Mouse (Mus musculus) thymus, postnatal 10 days (tissue): ENCODE results near the gene Cpa2.

Experiments
- DNase-seq, 2 experiments: peaks; one replicate each; pipeline ENCODE4 v3.0.0; 2021; ENCODE audit warnings: low spot score in 2 of 2

The Cpa2 gene

DNA sequence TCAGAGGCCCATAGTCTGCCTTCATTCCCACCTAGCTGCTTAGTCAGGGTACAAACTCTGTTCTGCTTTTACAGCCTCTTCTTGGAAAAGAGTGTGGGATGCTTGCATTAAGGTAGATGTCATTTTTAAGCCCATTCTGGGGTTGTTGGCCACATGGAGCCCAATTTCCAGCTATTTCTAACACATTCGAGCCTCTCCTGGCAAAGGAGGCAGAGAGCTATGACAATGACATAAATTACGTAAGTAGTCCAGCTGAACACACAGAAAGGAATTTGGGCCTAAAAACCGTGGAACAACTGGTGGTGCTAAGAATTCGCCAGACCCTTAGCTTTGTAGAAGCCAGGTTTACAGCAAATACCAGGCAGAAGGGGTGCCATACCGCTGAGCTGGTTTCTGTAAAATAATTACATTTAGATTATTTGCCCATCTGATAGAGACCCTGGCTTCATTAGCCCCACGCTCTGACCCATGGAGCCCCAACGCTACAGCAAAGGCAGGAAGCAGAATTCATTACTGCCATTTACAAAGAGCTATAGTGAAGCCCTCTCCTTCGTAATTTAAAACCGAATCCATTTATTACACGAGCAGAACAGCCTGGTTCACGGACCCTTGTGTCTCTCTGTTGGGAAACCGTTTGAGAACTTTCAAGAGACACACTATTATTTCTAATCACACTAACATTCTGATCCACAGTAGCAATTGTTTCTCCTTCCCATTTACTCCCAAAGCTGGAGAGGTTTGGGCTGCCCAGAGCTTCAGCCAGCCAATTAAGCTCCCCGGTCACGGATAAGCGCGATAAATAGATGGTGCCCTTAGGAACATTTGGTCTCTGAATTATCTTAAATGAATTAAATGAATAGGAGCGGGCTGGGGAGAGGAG lies 38.8 kb downstream of the Cpa2 start:
- DNase-seq = no peak

GRCm38 (mm10) chr6:30580841-30581176 lies 39.4 kb downstream of the Cpa2 start:
- DNase-seq = no peak

DNA sequence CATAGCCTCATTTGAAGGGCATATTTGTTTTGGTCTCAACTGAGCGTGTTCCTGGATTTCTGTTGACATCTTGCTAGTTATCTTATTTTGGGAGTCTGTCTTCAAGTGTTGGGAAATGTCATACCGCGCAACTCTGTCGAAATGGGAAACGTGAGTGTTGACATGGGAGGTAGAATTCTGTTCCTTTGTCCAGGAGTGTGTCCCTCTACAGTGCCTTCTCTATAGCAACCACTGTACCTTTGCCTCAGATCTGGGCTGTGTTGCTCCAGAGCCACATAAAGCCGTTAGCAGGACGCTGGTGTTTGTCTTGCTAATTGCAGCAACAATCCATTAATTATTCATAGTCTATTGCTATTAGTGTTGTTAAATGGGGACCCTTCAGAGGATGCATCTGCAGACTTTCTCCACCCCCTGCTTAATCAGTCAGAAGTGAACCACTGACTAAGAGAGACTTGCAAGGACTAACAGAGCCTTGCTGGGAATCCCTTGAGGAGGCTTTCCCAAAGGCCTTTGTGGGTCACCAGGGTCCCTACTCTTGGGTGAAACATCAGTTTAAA lies 45.6 kb downstream of the Cpa2 start:
- DNase-seq = no peak

- no peak for DNase-seq
These were observed 48.4 kb downstream of the Cpa2 start for GRCm38 (mm10) chr6:30589819-30590218.

GRCm38 (mm10) chr6:30591851-30592404 lies 50.5 kb downstream of the Cpa2 start:
- no peak for DNase-seq

GRCm38 (mm10) chr6:30592417-30592974 lies 51.1 kb downstream of the Cpa2 start:
- no peak for DNase-seq

- no peak for DNase-seq
These were observed 53.0 kb downstream of the Cpa2 start for GRCm38 (mm10) chr6:30594364-30594763.

DNA sequence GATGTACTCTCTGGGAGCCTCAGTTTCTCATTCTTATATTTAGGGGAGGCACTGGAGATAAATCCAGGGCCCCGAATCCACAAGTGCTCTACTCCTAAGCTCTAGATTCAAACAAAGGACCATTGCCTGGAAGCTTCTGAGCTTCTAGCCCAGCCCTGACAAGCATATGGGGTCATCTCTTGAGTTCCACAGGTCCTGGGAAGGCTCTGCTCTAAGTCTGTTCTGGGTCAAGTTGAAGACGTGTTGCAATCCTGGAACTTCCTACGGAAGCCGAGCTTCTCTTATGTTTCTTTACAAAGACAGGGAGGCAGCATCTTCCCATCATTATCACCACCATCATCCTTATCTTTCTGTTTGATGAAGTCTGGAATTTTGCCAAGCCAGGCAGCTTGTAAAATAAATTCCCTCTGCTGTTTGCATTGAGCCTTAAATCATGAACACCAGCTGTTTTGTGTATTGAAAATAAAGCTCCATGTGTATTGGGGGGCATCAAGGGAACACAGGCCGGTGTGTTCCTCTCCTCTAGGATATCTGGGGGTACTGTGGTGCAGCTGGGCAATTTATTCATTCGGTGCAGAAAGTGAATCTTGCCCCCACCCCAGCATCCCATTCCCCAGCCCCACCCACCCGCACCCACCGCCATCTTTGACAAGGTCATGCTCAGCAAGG lies 55.0 kb downstream of the Cpa2 start:
- DNase-seq = no peak

DNA sequence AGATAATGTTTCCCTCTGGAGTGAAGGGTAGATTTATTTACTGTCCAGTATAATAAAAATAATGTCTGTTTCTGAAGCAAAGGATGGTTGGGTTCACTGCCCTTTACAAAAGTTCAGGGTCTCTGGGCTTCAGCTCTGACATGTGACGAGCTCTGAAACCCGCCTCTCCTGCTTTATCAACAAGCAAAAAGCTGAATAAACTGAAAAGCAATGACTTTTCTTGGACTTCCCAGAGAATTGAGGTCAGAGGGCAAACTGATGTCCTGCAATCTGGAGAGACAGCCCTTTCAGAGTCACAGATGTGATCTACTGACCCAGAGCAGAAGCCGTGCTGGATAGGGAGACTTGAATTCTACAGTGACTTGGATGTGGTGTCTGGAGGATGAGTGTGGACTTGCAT lies 58.7 kb downstream of the Cpa2 start:
- DNase-seq = no peak

GRCm38 (mm10) chr6:30600995-30601394 lies 59.6 kb downstream of the Cpa2 start:
- DNase-seq = no peak

DNA sequence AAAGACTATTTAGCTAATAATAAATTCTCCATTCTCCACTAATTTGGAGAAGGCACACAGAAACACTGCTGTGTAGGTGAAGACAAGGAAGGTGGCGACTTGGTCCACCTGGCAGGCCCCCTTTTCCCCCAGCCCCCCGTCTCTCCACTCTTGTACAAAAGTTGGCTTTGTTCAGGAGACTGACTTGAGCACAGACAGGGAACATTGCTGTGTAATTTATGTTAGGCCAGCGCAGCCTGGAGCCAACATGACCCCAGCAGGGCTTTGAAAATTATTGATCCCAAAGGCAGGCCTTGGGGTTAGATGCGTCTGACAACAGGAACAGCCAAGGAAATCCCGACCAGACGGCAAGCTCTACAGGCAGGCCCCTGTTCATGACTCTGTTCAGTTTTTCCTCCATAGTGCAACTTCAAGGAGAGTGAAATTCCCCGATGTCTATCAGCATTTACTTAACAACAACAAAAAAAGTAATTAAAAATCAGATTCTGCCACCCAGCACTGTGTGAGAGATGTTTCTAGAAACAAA lies 63.0 kb downstream of the Cpa2 start:
- DNase-seq = no peak

DNA sequence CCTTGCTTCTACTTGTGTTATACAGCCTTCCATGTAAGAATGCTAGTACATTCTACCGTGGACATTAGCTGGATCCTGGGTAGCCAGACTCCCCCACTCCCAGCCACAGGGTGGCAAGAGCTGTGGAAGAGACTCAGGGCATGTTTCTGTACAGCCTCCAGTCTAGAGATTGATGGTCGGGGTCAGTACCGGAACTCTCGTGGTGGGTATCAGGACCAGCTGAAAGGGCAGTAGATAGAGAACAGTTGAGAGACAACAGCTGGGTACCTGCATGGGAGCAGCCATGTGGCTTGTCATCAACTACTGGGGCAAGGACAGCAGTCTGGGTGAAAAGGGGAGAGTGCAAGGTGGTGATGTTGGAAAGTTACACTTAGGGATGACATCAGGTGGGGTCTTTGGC lies 63.7 kb downstream of the Cpa2 start:
- DNase-seq = no peak

DNA sequence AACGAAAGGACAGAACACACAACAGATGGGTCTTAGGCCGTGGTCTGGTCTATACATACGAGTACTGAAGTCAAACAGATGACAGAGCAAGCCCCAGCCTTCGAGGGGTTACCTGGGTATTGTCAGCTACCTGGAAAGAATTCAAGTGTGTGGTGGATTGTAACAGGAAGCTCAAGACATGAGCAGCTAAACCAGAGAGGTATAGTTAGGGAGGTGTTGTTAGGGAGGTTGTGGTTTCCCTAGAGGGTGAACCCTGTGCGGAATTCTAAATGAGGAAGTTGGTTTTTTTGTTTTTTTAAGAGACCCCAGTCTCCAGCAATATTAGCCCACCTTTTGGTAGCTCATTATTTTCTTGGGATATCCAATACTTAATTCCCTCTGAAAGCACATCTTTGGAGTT lies 64.3 kb downstream of the Cpa2 start:
- no peak for DNase-seq

DNA sequence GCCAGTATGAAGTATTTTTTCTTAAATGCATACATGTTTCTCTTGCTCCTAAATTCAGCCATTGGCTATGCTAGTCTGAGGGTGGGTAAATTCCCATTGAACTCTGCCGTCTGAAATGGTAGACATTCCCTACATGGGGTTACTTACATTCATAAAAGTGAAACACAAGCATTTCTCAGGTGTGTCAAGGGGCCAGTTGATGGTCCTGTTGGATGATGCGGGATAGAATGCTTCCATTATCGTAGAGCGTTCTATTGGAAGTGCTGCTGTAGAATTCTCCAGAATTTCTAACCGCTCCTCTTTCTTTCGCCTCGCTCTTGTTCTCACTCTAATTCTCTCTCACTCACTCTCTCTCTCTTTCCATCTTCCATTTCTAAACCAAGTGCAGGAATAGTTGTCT lies 69.3 kb downstream of the Cpa2 start, which contains the start of gene Cpa5:
Gene Cpa5 (plus strand): TSS at position 301 of the 400 bp plus-strand sequence.
- DNase-seq = no peak

GRCm38 (mm10) chr6:30611212-30611611 lies 69.8 kb downstream of the Cpa2 start:
- DNase-seq = no peak
